In the genomic region with DNA sequence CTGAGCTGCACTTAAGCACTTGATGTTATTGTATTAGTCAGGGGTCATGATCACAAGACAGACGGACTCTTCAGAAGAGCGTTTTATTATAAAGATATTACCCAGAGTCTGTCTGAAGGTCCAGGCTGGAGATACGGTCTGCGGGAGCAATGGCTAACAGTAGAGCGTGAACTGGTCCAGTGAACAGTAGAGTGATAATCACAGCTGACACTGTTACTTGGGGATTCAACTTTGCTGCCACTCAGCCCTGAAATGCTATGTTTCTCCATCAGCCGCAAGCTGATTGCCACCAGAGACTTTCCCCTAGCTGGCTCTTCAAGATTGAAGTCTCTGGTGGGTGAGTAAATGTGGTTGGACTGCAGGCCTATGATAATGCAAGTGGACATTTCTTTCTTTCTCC, we compare ENCODE assay signal across 15 mouse cellular contexts.
"Had no signal": no experiment of that assay in that cellular context is flagged by ENCODE, and none has a peak within 500 bp of the region (broad histone marks: within the 10 kb centered on the region; RNA-seq: fewer than 3 reads in every experiment).

No protein-coding gene starts in this region.

- DNase-seq: heart, postnatal 10 days; heart, postnatal 36 days; heart, postnatal 4 days; kidney, adult 11 months; kidney, adult 18-20 months; kidney, adult 2 months; kidney, adult 8-10 months; kidney, adult 9 months; kidney, postnatal 10 days; kidney, postnatal 14 days; kidney, postnatal 25 days; kidney, postnatal 36 days; kidney, postnatal 4 days; layer of hippocampus, adult 9-11 months; layer of hippocampus, postnatal 36 days had no signal
